Mouse (Mus musculus): Measurements from ENCODE around the gene Spp2. TPM values are rescaled to one million over a fixed set of nuclear protein-coding genes. Genes with fewer than 3 reads are reported as not detected.

Spp2 gene
- polyA plus RNA-seq (2014; fragmentation: Illumina TruSeq; extraction: RNeasy Lipid Tissue Mini Kit (QIAGEN cat#74804); ENCODE audit: low read depth, low replicate concordance): not detected

DNA sequence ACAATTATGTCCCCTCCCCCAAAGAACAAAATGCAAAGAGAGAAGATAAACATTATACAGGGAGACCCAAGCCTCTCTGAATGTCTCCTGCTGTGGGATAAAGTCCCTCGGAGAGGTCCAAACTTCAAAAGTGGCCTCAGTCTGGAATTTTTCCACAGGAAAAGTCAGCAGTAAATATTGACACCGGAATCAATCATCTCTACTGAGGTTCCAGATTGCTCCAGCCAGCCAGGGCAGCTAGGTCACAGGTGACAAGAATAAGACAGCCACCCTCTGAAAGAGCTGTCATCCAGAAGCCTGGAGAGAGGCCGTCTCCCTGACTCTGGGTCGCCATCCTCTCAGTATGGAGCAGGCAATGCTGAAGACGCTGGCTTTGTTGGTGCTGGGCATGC, at the start of gene Spp2:
Spp2 (plus strand) TSS at position 155 of the 392 bp plus-strand sequence.

Other genes with a start within 250 kb of the Spp2 start
- gene Ugt1a5, start 240.9 kb upstream of the Spp2 start, polyA plus RNA-seq (2014; fragmentation: Illumina TruSeq; extraction: RNeasy Lipid Tissue Mini Kit (QIAGEN cat#74804); ENCODE audit: low read depth, low replicate concordance): not detected
- 0.25 TPM for gene Ugt1a2, start 206.4 kb upstream of the Spp2 start, polyA plus RNA-seq (2014; fragmentation: Illumina TruSeq; extraction: RNeasy Lipid Tissue Mini Kit (QIAGEN cat#74804); ENCODE audit: low read depth, low replicate concordance)
- 21.6 TPM for gene Dnajb3, start 201.2 kb upstream of the Spp2 start, polyA plus RNA-seq (2014; fragmentation: Illumina TruSeq; extraction: RNeasy Lipid Tissue Mini Kit (QIAGEN cat#74804); ENCODE audit: low read depth, low replicate concordance)
- gene Ugt1a1, start 195.0 kb upstream of the Spp2 start, polyA plus RNA-seq (2014; fragmentation: Illumina TruSeq; extraction: RNeasy Lipid Tissue Mini Kit (QIAGEN cat#74804); ENCODE audit: low read depth, low replicate concordance): 0.61 TPM
- 61.5 TPM for gene Mroh2a, start 180.0 kb upstream of the Spp2 start, polyA plus RNA-seq (2014; fragmentation: Illumina TruSeq; extraction: RNeasy Lipid Tissue Mini Kit (QIAGEN cat#74804); ENCODE audit: low read depth, low replicate concordance)
- 74.9 TPM for gene Hjurp, start 129.3 kb upstream of the Spp2 start, polyA plus RNA-seq (2014; fragmentation: Illumina TruSeq; extraction: RNeasy Lipid Tissue Mini Kit (QIAGEN cat#74804); ENCODE audit: low read depth, low replicate concordance)
- gene Trpm8, start 129.3 kb upstream of the Spp2 start, polyA plus RNA-seq (2014; fragmentation: Illumina TruSeq; extraction: RNeasy Lipid Tissue Mini Kit (QIAGEN cat#74804); ENCODE audit: low read depth, low replicate concordance): 0.07 TPM
- gene Glrp1, start 103.1 kb downstream of the Spp2 start, polyA plus RNA-seq (2014; fragmentation: Illumina TruSeq; extraction: RNeasy Lipid Tissue Mini Kit (QIAGEN cat#74804); ENCODE audit: low read depth, low replicate concordance): 8.1 TPM